Mouse (Mus musculus) ES-Bruce4 (cell line): Measurements from ENCODE around the gene Srsf12. TPM values are rescaled to one million over a fixed set of nuclear protein-coding genes. Genes with fewer than 3 reads are reported as not detected.

Experiments used
- H3K27ac ChIP-seq: 2 replicates; pipeline ENCODE4 v1.5.1; 2012; ENCODE audit warnings: low read length, inconsistent platforms; ENCODE audit not compliant: insufficient read depth
- H3K27me3 ChIP-seq: 2 replicates; pipeline ENCODE4 v1.6.1; 2012; ENCODE audit warnings: mild to moderate bottlenecking, low read length, inconsistent platforms; ENCODE audit not compliant: control insufficient read depth, poor library complexity, insufficient read depth, severe bottlenecking
- H3K36me3 ChIP-seq: 2 replicates; pipeline ENCODE4 v1.6.1; 2012; ENCODE audit warnings: inconsistent platforms, mild to moderate bottlenecking, low read length, moderate library complexity; ENCODE audit not compliant: control insufficient read depth, poor library complexity, insufficient read depth, severe bottlenecking
- H3K4me1 ChIP-seq: one replicate; pipeline ENCODE4 v1.8.1; 2011; ENCODE audit warnings: low read length; ENCODE audit not compliant: control insufficient read depth, insufficient read depth
- H3K4me3 ChIP-seq: 2 replicates; pipeline ENCODE4 v1.5.1; 2011; ENCODE audit warnings: low read depth, mild to moderate bottlenecking, low read length
- H3K9ac ChIP-seq: 2 replicates; pipeline ENCODE4 v1.6.1; 2012; ENCODE audit warnings: low read depth, mild to moderate bottlenecking, inconsistent platforms; ENCODE audit not compliant: poor library complexity, severe bottlenecking
- H3K9me3 ChIP-seq: replicated peaks from 2 replicates; pipeline ENCODE4 v1.6.1; 2012; ENCODE audit warnings: mild to moderate bottlenecking, low read length, inconsistent platforms; ENCODE audit not compliant: control insufficient read depth, poor library complexity, insufficient read depth, severe bottlenecking
- CTCF ChIP-seq: IDR thresholded peaks from one replicate; pipeline ENCODE4 v1.8.1; 2011; ENCODE audit warnings: low read depth, low read length
- EP300 ChIP-seq: IDR thresholded peaks from 2 replicates; pipeline ENCODE4 v1.6.1; 2011; ENCODE audit warnings: low read depth, low read length; ENCODE audit not compliant: insufficient read depth
- POLR2A ChIP-seq: IDR thresholded peaks from one replicate; pipeline ENCODE4 v1.8.1; 2011; ENCODE audit warnings: low read length; ENCODE audit not compliant: insufficient read depth
- polyA plus RNA-seq: library from polyadenylated mRNA; stranded (reverse); fragments of >200 nt; gene quantifications from 2 replicates; pipeline ENCODE4 v1.2.4, GENCODE M21; 2011; ENCODE audit warnings: low read depth; ENCODE audit not compliant: missing spikeins, insufficient read depth, insufficient read length

The Srsf12 gene
- polyA plus RNA-seq, 1 experiment = 6.2 TPM

DNA sequence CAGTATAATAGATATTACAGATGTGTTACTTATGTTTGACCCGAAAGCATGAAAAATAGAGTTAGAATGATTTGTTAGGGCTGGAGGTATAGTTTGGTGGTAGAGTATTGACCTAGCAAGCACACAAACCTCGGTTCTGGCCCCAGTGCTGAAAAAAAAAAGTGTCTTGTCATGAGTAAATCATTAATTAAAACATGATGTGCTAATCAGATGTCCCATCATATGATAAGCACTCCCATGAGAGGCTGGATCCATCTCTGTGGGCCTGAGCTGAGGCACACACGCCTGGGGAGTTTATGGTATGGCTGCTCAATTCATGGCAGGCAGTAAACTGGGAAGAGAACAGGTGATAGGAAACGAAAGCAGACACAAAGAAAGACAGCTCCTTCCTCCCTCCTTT is 20.8 kb downstream of the Srsf12 start:
- no peaks in the 10 kb centered on the region for H3K9me3 ChIP-seq
- TF ChIP-seq CTCF = no peak
- TF ChIP-seq POLR2A = no peak
- no peak for TF ChIP-seq EP300
- no peak overlapping the region for H3K4me3 ChIP-seq
- H3K4me1 ChIP-seq = no peaks in the 10 kb centered on the region
- no peaks in the 10 kb centered on the region for H3K36me3 ChIP-seq
- H3K27me3 ChIP-seq = no peaks in the 10 kb centered on the region
- H3K27ac ChIP-seq = no peak overlapping the region
- H3K9ac ChIP-seq = no peak overlapping the region

DNA sequence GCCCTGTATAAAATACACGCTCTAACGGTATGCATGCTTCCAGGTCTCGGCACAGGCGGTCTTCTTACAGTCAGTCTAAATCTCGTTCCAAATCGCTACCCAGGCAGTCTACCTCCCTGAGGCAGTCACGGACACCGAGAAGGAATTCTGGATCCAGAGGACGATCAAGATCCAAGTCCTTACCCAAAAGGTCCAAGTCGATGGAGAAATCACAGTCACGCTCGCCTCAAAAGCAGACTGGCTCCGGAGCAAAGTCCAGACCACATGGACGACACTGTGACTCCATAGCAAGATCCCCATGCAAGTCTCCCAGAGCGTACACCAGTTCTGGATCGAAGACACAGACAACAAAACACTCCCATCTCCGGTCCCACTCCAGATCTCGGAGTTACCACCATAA is 22.1 kb downstream of the Srsf12 start:
- no peaks in the 10 kb centered on the region for H3K4me1 ChIP-seq
- H3K36me3 ChIP-seq = no peaks in the 10 kb centered on the region
- no peak overlapping the region for H3K4me3 ChIP-seq
- no peak overlapping the region for H3K9ac ChIP-seq
- no peaks in the 10 kb centered on the region for H3K27me3 ChIP-seq
- no peak for TF ChIP-seq EP300
- TF ChIP-seq CTCF = no peak
- TF ChIP-seq POLR2A = no peak
- H3K27ac ChIP-seq = no peak overlapping the region
- no peaks in the 10 kb centered on the region for H3K9me3 ChIP-seq

DNA sequence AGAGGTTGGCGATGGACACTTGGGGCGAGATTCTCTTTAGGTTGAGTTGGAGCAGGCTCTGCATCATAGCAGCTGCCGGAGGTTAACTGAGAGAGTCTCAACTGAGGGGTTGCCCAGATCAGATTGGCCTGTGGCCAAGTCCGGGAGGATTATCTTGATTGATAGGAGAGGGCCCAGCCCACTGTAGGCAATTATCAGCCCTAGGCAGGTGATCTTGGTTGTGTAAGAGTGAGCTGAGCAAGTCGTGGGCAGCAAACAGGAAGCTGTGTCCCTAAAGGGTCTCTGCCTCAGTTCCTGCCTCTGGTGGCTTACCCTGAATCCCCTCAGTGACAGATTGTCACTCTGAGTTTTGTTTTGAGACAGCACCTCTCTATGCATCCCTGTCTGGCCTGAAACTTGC is 33.7 kb downstream of the Srsf12 start:
- no peak overlapping the region for H3K9ac ChIP-seq
- TF ChIP-seq EP300 (no peak), POLR2A (no peak), CTCF (no peak)
- peaks cover 2% of the 10 kb centered on the region for H3K4me1 ChIP-seq
- H3K9me3 ChIP-seq = no peaks in the 10 kb centered on the region
- no peak overlapping the region for H3K4me3 ChIP-seq
- H3K27me3 ChIP-seq = no peaks in the 10 kb centered on the region
- peaks cover 18% of the 10 kb centered on the region for H3K36me3 ChIP-seq
- H3K27ac ChIP-seq = no peak overlapping the region

GRCm38 (mm10) chr4:33243016-33243758 is 34.4 kb downstream of the Srsf12 start:
- H3K27ac ChIP-seq = no peak overlapping the region
- peaks cover 18% of the 10 kb centered on the region for H3K36me3 ChIP-seq
- H3K9ac ChIP-seq = no peak overlapping the region
- peaks cover 2% of the 10 kb centered on the region for H3K4me1 ChIP-seq
- H3K9me3 ChIP-seq = no peaks in the 10 kb centered on the region
- TF ChIP-seq POLR2A (no peak), CTCF (no peak)
- no peaks in the 10 kb centered on the region for H3K27me3 ChIP-seq
- no peak overlapping the region for H3K4me3 ChIP-seq

DNA sequence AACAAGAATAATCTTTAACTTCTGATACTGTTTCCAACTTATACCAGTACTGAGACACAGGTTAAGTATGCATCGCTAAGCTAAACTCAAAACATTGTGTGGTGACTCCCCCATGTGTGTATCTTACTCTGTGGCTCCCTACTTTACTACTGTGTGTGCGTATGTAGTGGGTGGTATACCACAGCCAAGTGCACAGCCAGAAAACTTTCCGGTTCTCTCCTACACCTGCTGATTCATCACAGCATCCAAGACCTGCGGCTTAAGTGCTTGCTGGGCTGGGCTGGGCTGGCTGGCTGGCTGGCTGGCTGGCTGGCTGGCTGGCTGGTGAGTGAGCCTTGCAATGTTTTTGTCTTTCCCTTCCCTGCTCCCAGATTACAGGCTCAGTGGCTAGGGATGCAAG is 35.1 kb downstream of the Srsf12 start:
- H3K9me3 ChIP-seq = no peaks in the 10 kb centered on the region
- no peak overlapping the region for H3K4me3 ChIP-seq
- no peak overlapping the region for H3K9ac ChIP-seq
- TF ChIP-seq POLR2A = no peak
- TF ChIP-seq EP300 = no peak
- no peak for TF ChIP-seq CTCF
- peaks cover 18% of the 10 kb centered on the region for H3K36me3 ChIP-seq
- no peak overlapping the region for H3K27ac ChIP-seq
- no peaks in the 10 kb centered on the region for H3K27me3 ChIP-seq
- peaks cover 2% of the 10 kb centered on the region for H3K4me1 ChIP-seq

GRCm38 (mm10) chr4:33245853-33246395 is 37.1 kb downstream of the Srsf12 start:
- H3K4me3 ChIP-seq = no peak overlapping the region
- H3K27me3 ChIP-seq = no peaks in the 10 kb centered on the region
- H3K27ac ChIP-seq = no peak overlapping the region
- peaks cover 4% of the 10 kb centered on the region for H3K4me1 ChIP-seq
- TF ChIP-seq POLR2A (no peak), EP300 (no peak), CTCF (no peak)
- H3K9me3 ChIP-seq = no peaks in the 10 kb centered on the region
- peaks cover 18% of the 10 kb centered on the region for H3K36me3 ChIP-seq
- no peak overlapping the region for H3K9ac ChIP-seq
